Mouse (Mus musculus): ENCODE results near the gene Znrf3.

GRCm38 (mm10) chr11:5354753-5355152 is 89.9 kb downstream of the Znrf3 start:
- TF ChIP-seq CTCF (IDR thresholded peaks at IDR 0.05; ENCODE audit: control insufficient read depth, insufficient read depth, low read length) (no peak), POLR2A (IDR thresholded peaks at IDR 0.05; ENCODE audit: borderline replicate concordance, control insufficient read depth, low read depth, low read length) (no peak)

Data from bone marrow, adult 2 months (tissue).